Mouse (Mus musculus) T-helper 2 cell (primary cell): ENCODE measurements around the gene Nxph1.

Experiments
- in situ Hi-C: fragments of 300-600 bp; cut with MboI, MseI; formaldehyde crosslinking; loops from one replicate; pipeline ENCODE4 v1.15.1; 2025; ENCODE audit warnings: high pct_unique_total_duplicates

Nxph1 gene

DNA sequence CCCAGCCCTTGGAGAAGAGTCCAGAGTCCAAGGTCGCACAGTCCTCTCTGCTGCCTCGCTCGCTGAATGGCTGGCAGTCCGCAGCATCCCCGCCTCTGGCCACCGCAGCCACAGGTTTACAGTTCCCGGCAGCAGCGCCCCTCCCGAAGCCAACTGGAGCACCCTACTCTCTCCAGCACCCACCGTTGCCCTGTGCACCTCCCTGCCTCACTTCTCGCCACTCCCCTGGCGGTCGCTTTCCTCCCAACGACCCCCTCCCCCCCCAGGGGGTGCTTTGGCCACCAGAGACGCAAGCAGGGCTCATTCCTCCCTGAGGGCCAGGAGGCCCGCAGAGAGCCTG lies at the start of gene Nxph1:
Gene Nxph1 (plus strand): TSS at position 301 of the 340 bp plus-strand sequence.
- in situ Hi-C loops = no loop called here

DNA sequence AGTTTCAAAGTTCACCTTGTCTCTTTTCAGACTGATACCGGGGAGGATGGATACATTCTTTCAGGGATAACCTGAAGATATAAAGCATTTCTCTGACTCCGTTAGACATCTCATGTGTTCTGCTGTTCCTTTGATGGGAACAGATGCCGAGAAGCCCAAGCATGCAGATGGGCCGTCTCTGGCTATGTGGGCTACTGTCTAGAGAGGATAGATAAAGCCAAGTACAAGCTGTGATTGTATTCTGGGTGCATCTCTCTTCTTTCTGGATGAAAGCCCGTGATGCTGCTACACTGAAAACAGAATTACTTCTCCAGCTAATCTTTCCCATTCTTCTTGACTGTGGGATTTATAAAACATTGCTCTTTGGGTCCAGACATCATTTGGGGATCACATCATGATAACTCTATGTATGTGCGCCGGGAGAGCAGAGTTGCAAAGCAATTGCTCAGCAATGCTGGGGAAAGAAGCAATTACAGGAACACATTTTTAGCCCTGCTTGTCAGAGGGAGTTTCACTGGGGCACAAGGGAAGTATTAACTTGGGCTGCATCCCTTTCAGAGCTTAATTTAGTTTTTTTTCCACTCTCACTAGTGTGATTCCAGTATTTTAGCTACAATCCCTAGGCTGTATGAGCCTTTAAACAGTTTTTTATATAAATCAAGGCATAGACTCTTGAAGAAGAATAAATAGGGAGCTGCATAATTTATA lies 48.1 kb upstream of the Nxph1 start:
- in situ Hi-C loops = loop anchor here (10.0 kb wide), 1 partner anchor 1495 kb away; no protein-coding TSS in a partner anchor

- in situ Hi-C loops = loop anchor here (10.0 kb wide), 1 partner anchor 1496 kb away; no protein-coding TSS in a partner anchor
Measured at GRCm38 (mm10) chr6:8900729-8901122, 47.5 kb upstream of the Nxph1 start.

- in situ Hi-C loops = loop anchor here (10.0 kb wide), 1 partner anchor 1503 kb away; no protein-coding TSS in a partner anchor
Measured at GRCm38 (mm10) chr6:8907917-8908316, 40.3 kb upstream of the Nxph1 start.

GRCm38 (mm10) chr6:8913404-8913803 lies 34.8 kb upstream of the Nxph1 start:
- in situ Hi-C loops = no loop called here

DNA sequence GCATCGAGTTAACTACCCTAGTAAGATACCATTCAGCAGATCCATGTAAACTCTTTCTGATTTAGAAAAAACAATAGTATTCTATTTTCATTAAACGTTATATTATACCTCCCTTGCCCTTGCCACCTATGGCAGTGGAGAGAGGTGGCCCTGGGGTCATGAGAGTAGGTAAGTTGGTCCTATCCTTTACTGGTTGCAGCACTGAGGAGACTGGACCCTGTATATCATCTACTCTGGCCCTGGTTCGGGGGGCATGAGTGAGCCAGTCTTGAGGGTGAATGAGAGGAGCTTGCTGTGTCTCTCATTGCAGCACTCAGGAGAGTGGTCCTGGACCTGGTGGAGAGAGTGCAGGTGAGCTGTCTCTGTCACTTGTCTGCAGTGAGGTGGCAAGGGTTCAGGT lies 33.5 kb upstream of the Nxph1 start:
- in situ Hi-C loops = no loop called here

- in situ Hi-C loops = no loop called here
Measured at GRCm38 (mm10) chr6:8924481-8924880, 23.8 kb upstream of the Nxph1 start.

- in situ Hi-C loops = no loop called here
Measured at GRCm38 (mm10) chr6:8935241-8935640, 13.0 kb upstream of the Nxph1 start.

GRCm38 (mm10) chr6:8935705-8936104 lies 12.5 kb upstream of the Nxph1 start:
- in situ Hi-C loops = no loop called here

- in situ Hi-C loops = no loop called here
Measured at GRCm38 (mm10) chr6:8936168-8936567, 12.1 kb upstream of the Nxph1 start.

DNA sequence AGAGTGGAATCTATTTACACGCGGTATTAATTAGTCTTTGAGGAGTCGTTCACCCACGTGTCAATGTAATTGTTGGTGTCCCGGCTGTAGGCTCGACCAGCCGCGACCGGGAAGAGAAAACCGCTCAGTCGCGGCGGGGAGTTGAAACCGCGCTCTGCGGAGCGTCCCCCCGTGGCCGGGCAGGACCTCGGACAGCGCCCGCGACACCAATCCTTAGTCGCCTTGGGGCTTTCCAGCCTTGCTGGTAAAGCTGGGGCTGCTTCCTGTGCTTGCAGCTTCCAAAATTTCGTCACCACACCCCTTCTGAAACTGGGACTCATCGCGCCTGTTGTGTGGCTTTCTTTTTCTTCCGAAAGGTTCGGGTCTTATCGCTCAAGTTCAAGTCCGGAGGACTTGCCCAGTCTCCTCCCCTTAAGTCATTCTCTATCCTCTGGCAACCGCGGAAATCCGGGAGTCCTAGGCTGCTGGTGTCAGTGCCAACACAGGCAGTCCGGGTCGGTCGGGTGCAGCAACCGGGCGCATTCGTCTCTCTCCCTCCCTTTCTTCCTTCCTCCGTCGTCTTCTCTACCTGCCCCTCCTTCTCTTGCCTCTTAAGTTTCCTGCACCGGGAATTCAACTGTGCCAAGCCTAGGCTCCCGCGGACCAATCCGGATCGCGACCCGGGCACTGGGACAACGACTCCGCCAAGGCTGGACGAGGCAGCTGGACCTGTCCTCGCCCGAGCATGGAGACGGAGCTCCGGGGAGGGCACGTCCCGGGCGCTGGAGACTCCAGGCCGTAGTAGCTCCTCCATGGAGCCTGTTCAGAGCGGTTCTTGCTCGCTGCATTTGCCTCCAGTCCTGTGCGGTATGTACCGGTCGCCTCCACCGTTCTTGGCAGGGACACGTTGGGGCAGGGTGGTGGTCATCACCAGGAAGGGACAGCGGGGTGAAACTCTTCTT lies 510 bp downstream of the Nxph1 start:
- in situ Hi-C loops = no loop called here

DNA sequence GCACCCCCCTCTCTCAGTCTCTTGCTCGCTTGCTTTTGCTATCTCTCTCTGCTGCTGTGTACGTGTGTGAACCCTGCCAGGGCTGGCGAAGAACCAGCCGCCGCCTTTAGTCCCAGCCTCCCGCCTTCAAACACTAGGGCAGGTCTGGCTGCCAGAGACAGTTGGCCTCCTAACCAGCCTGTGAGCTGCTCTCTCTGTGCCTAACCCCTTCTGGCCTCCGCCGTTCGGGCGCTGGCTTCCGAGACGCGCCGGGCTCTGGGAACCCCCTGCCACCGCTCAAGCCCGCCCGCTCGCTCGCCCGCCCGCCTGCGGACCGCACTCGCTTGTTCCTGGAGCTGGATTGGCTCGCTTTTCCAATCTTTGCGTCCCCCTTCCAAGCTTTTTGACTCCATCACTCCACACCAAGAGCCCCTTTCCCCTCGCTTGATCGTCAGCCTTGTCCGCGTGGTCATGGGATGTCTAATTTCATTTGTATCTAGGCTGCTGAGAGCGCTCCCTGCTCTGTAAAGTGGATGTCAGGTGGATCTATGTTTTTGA lies 1.5 kb downstream of the Nxph1 start:
- in situ Hi-C loops = no loop called here

DNA sequence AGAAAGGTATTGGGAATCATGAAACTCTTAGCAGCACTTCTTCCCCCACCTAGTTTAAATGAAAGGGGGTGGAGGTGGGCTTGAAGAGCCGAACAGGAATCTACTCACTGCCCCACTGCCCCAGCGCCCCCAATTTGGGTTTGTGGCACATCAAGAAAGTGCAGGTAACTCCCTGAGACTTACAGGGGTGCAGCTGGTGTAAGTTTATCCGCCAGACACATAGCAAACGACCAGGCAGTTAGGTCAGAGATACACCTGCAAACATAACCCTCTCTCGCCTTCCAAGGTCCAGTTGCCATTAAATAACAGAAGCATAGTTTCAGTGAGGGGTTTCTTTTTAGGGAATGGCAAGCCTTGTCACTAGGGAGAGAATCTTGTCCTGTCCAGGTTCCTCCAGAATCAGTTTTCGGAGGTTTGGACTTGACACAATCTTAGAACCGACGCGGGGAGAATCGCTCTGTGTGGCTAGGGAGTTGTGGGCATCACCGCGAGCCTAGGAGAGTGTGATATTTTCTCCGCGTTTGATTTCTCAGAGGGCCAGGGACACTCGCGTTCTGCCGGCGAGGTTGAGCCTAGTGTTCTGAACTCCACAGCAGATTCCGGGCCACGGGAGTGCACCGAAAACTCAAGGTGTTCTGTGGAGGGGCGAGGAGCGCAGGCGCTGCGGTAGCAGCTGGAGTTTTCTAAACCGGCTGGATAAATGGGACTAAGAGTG lies 2.5 kb downstream of the Nxph1 start:
- in situ Hi-C loops = no loop called here

DNA sequence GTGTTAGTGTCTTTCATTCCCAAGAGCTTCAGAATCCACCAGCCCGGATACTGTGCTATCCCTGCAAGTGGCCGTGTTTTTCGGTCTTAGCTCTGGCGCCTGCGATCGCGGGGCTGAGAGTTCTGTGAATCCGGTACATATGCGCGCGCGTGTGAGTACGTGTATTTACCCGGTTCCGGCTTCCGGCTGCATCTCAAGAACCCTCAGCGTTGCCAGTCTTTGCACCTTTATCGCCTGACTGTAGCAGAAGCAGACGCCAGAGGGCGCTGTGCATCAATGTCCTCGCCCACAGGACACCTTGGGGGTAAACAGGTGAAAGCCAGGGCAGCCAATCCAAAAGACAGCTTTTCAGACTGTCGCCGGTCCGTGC lies 3.1 kb downstream of the Nxph1 start:
- in situ Hi-C loops = no loop called here

- in situ Hi-C loops = no loop called here
Measured at GRCm38 (mm10) chr6:8951884-8952590, 3.8 kb downstream of the Nxph1 start.

- in situ Hi-C loops = no loop called here
Measured at GRCm38 (mm10) chr6:8955817-8956529, 7.7 kb downstream of the Nxph1 start.

DNA sequence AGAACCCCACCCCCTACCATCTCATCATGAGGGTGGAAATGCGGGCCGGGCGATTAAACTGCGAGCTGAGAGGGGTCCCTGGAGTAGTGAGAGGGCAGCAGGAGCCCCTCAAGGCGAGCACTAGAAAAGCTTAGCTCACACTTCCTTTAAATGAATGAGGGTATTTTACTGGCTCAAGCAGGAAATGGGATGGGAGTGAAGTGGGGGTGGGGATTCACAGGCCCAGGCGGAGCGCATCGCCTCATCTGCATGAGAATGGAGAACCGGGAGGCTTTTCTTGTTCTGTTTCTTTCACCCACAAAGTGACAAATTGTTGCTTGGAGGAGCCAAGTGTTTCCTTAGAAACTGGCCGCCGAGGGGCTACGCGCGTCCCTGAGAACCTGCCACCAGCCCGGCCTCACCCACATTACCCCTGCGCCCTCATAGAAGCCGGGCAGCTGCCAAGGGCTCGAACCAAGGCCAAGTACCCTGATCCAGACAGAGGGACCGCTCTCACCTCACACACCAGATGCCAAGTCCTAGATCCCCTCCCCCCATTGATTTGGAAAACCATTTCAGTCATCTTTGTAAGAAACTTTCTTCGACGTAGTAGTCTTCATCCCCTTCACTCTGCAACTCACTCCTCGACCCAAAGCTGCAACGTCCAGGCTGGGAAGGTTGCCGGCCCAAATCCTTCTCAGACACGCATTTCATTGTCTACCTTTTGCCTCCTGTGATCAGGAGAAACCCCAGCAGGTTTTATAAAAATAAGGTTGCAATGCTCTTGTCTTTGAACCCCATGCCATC lies 8.7 kb downstream of the Nxph1 start:
- in situ Hi-C loops = no loop called here

DNA sequence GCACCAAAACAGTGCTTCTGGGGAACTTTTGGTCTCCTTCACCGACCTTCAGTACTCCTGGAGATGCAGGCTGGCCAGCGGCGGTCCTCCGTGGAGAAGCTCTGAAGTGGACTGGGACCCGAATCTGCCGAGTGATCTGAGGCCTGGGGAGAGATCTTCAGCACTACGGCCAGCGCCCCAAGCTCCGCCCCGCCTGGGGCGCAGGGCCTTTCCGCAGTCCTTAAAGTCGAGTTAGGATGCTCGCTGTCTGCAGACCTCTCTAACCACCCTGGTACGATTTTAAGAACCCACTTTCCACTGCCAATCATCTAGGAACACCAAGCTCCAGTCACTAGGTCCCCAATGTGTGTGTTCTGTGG lies 9.3 kb downstream of the Nxph1 start:
- in situ Hi-C loops = no loop called here

GRCm38 (mm10) chr6:8958081-8958919 lies 10.1 kb downstream of the Nxph1 start:
- in situ Hi-C loops = no loop called here
